Mouse (Mus musculus) urinary bladder, postnatal 25 days (tissue): Measurements from ENCODE around the gene Exosc9.

Source experiments
- DNase-seq: peaks from one replicate; pipeline ENCODE4 v3.0.0; 2022; ENCODE audit warnings: low spot score

The Exosc9 gene

GRCm38 (mm10) chr3:36552406-36553047 lies at the start of gene Exosc9:
Exosc9 (plus strand) TSS chr3:36552606.
- peak; percentile 97 for DNase-seq

GRCm38 (mm10) chr3:36505306-36505705 lies 47.1 kb upstream of the Exosc9 start:
- no peak for DNase-seq

DNA sequence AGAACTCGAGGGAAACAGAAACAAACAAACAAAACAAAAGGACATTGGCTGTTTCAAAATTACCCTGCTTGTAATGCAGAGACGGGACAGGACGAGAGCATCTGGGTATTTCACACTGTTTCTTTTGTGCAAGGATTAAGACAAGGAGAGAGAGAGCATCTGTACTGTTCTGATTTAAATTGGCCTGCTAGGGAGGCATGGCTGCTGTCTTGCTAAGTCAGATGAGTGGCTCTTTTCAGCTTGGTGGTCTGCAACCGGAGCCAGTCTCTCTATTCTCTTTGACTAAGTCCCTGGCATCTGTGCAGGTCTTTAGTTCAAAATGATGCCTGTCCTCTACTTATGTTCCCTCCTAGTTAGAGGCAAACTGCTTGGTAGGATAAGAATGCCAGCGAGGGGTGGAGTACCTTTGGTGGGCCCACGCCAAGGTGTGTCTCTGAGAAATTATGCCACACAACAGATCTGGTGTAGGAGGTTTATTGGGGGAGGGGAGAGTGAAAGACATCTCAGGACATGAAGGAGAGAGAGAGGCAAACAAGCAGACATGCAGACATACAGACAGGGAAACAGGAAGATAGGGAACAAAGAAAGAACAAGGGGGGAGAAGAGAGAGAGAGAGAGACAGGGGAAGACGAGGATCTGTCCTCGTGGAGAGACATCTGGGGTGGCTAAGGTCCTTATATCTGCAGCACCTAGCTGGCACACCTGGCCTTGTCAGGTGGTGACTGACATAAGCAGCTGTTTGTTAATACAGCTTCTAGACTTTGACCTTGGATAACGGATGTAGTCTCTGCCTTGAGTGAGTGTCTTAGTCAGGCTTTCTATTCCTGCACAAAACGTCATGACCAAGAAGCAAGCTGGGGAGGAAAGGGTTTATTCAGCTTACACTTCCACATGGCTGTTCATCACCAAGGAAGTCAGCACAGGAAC lies 46.3 kb upstream of the Exosc9 start:
- DNase-seq: no peak

DNA sequence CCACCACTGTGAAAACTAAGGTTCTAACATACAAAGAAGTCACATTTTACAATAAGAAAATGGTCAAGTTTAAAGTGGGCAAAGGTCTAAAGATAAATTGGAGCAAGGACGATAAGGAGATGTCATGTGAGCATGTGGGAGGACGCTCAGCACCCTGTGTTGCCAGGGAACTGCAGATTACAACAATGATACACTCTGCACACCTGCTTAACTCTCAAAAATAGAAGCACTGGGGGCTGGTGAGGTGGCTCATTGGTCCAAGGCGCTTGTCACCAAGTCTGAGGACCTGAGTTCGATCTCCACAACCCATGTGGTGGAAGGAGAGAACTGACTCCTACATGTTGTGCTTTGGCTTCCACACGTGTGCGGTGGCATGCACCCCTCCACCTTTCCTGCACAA lies 40.9 kb upstream of the Exosc9 start:
- no peak for DNase-seq

DNA sequence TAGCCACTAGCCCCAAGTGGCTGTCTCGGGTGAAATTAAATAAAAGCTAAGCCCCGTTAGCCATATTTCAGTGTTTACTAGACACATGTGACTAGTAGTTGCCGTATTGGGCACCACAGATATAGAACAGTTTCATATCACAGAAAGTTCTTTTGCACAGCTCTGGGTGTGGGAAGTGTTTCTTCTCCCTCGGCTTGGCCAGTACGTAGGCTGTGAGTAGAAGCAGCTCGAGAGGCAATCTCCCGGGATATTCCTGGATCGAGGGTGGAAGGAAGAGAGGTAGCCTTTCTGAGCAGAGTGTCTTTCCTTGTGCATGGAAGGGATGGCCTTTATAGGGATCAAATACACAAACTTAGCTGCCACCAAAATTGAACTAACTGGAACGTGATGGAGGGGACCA lies 36.2 kb upstream of the Exosc9 start:
- no peak for DNase-seq

- DNase-seq: peak; percentile 15
Observed at GRCm38 (mm10) chr3:36521073-36522060, 31.0 kb upstream of the Exosc9 start, which contains the start of gene Gm11549. Gm11549 (minus strand) TSS chr3:36521813.

- DNase-seq: no peak
Observed at GRCm38 (mm10) chr3:36522137-36522536, 30.3 kb upstream of the Exosc9 start.

GRCm38 (mm10) chr3:36524466-36524865 lies 27.9 kb upstream of the Exosc9 start:
- DNase-seq: no peak

GRCm38 (mm10) chr3:36530345-36530744 lies 22.1 kb upstream of the Exosc9 start:
- no peak for DNase-seq

- no peak for DNase-seq
Observed at GRCm38 (mm10) chr3:36530781-36531180, 21.6 kb upstream of the Exosc9 start.

DNA sequence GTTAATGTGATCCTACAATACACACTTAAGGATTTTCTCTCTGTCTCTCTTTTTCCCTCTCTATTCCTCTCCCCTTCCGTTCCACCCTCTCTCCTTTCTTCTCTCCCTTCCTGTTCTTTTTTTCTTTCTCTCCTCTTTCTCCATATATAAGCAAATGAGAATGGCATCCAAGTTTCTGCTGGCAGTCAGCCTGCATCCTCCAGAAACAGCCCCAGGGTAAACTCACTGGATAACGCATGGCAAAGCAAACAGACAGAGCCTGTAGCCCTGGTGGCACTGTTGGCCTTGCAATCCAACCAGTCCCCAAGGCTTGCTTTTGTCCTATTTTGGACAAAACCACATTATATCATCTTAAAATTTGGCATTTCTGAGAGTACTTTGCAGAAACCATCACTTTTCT lies 21.2 kb upstream of the Exosc9 start:
- DNase-seq: no peak

GRCm38 (mm10) chr3:36531979-36532542 lies 20.3 kb upstream of the Exosc9 start:
- no peak for DNase-seq

DNA sequence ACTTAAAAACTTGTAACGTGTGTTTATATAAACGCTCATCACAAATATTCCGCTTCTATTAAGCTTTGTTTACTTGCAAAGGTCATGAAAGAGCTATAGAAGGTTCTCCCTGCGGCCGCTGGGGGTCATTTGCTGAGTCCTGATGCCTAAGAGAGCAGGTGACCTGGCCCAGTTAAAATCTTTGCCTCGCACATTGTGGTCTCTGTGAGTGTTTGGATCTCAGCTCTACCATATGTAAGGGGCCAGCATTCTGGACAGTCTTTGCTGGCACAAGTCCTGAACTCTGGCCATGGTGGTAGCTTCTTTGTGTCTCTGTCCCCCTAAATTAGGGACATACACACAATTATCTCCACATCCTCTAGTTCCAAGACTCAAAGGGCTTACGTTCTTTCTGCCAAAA lies 19.7 kb upstream of the Exosc9 start:
- no peak for DNase-seq

GRCm38 (mm10) chr3:36533201-36533672 lies 19.2 kb upstream of the Exosc9 start:
- DNase-seq: no peak

GRCm38 (mm10) chr3:36536041-36536440 lies 16.4 kb upstream of the Exosc9 start:
- no peak for DNase-seq

GRCm38 (mm10) chr3:36537701-36538470 lies 14.5 kb upstream of the Exosc9 start:
- DNase-seq: no peak

DNA sequence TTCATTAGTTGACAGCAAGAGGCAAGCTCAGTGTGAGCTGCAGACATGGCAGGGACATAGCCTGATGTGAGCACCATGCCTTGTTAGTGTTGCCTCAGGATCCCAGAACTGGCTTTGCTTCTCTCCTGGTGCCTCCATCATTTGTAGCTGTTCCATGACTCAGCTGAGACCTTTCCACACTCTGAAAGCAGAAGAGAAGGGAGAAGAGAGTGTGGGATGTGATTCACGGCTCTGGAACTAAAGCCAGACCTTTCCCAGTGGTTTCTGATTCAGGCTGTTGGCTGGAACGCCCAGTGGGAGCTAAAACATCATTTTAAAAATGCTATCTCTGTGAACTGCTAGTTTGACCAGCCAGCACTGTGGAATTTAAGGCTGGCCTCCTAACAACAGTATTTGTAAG lies 11.7 kb upstream of the Exosc9 start:
- no peak for DNase-seq

GRCm38 (mm10) chr3:36541399-36541798 lies 11.0 kb upstream of the Exosc9 start:
- no peak for DNase-seq

DNA sequence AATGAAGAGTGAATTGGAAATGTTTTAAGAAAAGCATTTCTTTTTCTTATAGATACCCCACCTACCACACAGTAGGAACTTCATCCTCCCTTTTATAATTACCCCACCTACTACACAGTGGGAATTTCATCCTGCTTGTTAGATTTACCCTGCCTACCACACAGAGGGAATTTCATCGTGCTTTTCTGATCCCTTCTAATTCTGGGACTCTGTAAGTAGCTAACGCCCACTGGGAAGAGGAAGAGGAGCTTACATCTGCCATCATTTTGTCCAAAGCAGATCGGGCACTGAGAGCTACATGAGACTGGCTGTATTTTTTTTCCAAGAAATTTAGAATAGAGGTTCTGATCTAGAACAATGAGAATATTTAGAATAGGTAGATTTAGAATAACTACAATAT lies 7.4 kb upstream of the Exosc9 start:
- no peak for DNase-seq

GRCm38 (mm10) chr3:36551343-36551742 lies 1.1 kb upstream of the Exosc9 start:
- DNase-seq: no peak

DNA sequence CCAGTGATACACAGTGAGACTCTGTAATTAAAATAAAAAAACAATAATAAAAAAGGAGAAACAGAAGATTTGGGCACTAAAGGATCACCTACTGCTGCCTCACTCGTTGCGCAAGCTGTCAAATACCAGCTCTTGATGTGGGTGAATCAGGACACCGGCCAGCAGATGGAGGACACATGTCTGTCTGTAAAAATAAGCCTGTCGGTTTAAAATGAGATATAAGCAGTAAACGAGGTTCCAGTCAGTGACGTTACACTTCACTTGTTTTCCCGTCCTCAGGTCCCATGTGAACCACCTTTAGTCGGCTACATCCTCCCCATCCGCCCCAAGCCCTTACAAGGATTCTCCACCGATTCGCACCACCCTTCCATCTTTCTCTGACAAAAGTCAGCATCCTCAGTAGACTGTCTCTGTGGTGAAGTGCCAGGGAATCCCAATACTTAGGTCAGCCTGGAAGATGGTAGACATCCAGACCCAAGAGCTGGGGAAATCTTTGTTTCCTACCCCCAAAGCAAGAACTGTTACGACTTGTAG lies 488 bp upstream of the Exosc9 start:
- no peak for DNase-seq
